Mouse (Mus musculus) midbrain, embryonic 16.5 days (tissue): ENCODE data around the gene Hace1. TPM values are rescaled to one million over a fixed set of nuclear protein-coding genes. Genes with fewer than 3 reads are reported as not detected.
"Not testable (repeated sequence)": the region's sequence is repeated elsewhere in the genome, so short reads cannot be mapped to it uniquely, and the experiment has no call there.

ENCODE experiments used
- ATAC-seq: fragments of 200-750 bp; cut with Nextera tagmentation; 2 replicates; pipeline ENCODE4 v1.8.0; 2017; ENCODE audit warnings: moderate TSS enrichment
- H3K27ac ChIP-seq: fragments of 300-500 bp; sonication (generic); 2 replicates; pipeline ENCODE4 v1.5.1; 2014; ENCODE audit warnings: mild to moderate bottlenecking, low read length, mixed read lengths
- H3K27me3 ChIP-seq: fragments of 300-500 bp; sonication (generic); 2 replicates; pipeline ENCODE4 v1.6.1; 2014; ENCODE audit warnings: low read depth, low read length, mixed read lengths; ENCODE audit not compliant: control insufficient read depth, insufficient read depth
- H3K36me3 ChIP-seq: fragments of 300-500 bp; sonication (generic); 2 replicates; pipeline ENCODE4 v1.6.1; 2014; ENCODE audit warnings: mild to moderate bottlenecking, low read length, moderate library complexity, mixed read lengths; ENCODE audit not compliant: control insufficient read depth, insufficient read depth
- H3K4me1 ChIP-seq: fragments of 300-500 bp; sonication (generic); 2 replicates; pipeline ENCODE4 v1.6.1; 2014; ENCODE audit warnings: mild to moderate bottlenecking, low read length, mixed read lengths; ENCODE audit not compliant: control insufficient read depth, insufficient read depth
- H3K4me2 ChIP-seq: fragments of 300-500 bp; sonication (generic); 2 replicates; pipeline ENCODE4 v1.6.1; 2014; ENCODE audit warnings: mild to moderate bottlenecking, low read length, mixed read lengths
- H3K4me3 ChIP-seq: fragments of 300-500 bp; sonication (generic); 2 replicates; pipeline ENCODE4 v1.5.1; 2014; ENCODE audit warnings: low read depth, mild to moderate bottlenecking, low read length, moderate library complexity, mixed read lengths
- H3K9ac ChIP-seq: fragments of 300-500 bp; sonication (generic); 2 replicates; pipeline ENCODE4 v1.6.1; 2014; ENCODE audit warnings: low read depth, low read length, mixed read lengths
- H3K9me3 ChIP-seq: fragments of 300-500 bp; sonication (generic); replicated peaks from 2 replicates; pipeline ENCODE4 v1.6.1; 2014; ENCODE audit warnings: mild to moderate bottlenecking, low read length, mixed read lengths; ENCODE audit not compliant: control insufficient read depth, poor library complexity, severe bottlenecking
- WGBS: fragments of 180-500 bp; shearing (Covaris S2); extraction: QIAGEN DNeasy Blood & Tissue Kit; methylation state at CpG from one replicate; pipeline ENCODE4 v1.1.7; 2014; 5-methylcytosine and 5-hydroxymethylcytosine counted together
- polyA plus RNA-seq: library from polyadenylated mRNA; unstranded; fragments of >200 nt; fragmentation: Nextera tagmentation; extraction: Ambion mirVana; gene quantifications from 2 replicates; pipeline ENCODE4 v1.2.1, GENCODE M21; 2015

The Hace1 gene
- 16.7 TPM in 2 replicates for polyA plus RNA-seq

GRCm38 (mm10) chr10:45577731-45578297 lies at the start of gene Hace1:
TSS of gene Hace1 (plus strand) at chr10:45577829.
- no peaks in the 10 kb centered on the region for H3K27me3 ChIP-seq
- under 1% methylated on average over 70 of the region's 79 CpGs for WGBS

GRCm38 (mm10) chr10:45537334-45537733 lies 40.3 kb upstream of the Hace1 start:
- not testable (repeated sequence) for H3K27ac ChIP-seq, H3K9ac ChIP-seq, H3K4me1 ChIP-seq, H3K9me3 ChIP-seq, H3K27me3 ChIP-seq, H3K36me3 ChIP-seq, H3K4me3 ChIP-seq, ATAC-seq, H3K4me2 ChIP-seq
- WGBS = 96% methylated on average over 14 of the region's 16 CpGs

More at GRCm38 (mm10) chr10:45577731-45578297, at the start of gene Hace1:
- H3K4me2 ChIP-seq = peak within 1 kb of the TSS; percentile 64
- peak; percentile 98 for ATAC-seq
- no peaks in the 10 kb centered on the region for H3K9me3 ChIP-seq
- no peaks in the 10 kb centered on the region for H3K36me3 ChIP-seq
- H3K4me3 ChIP-seq = peak within 1 kb of the TSS; percentile 81
- peaks cover 3% of the 10 kb centered on the region; the same call in 1 of the 2 replicates for H3K4me1 ChIP-seq
- peak within 1 kb of the TSS; percentile 96 for H3K27ac ChIP-seq
- peak within 1 kb of the TSS; percentile 79 for H3K9ac ChIP-seq

GRCm38 (mm10) chr10:45542726-45543125 lies 34.9 kb upstream of the Hace1 start:
- no peak overlapping the region for H3K9ac ChIP-seq

GRCm38 (mm10) chr10:45546799-45547198 lies 30.8 kb upstream of the Hace1 start:
- no peak for ATAC-seq
- Histone ChIP-seq H3K36me3 (no peaks in the 10 kb centered on the region), H3K9ac (no peak overlapping the region), H3K4me3 (no peak overlapping the region), H3K9me3 (peaks cover 9% of the 10 kb centered on the region; the same call in 1 of the 2 replicates), H3K27me3 (no peaks in the 10 kb centered on the region), H3K4me1 (no peaks in the 10 kb centered on the region), H3K4me2 (no peak overlapping the region), H3K27ac (no peak overlapping the region)
- 35% methylated on average over 7 of the region's 7 CpGs for WGBS

More at GRCm38 (mm10) chr10:45542726-45543125, 34.9 kb upstream of the Hace1 start:
- no peak overlapping the region for H3K27ac ChIP-seq
- H3K4me2 ChIP-seq = no peak overlapping the region
- no peaks in the 10 kb centered on the region for H3K36me3 ChIP-seq
- no peaks in the 10 kb centered on the region for H3K9me3 ChIP-seq
- no peaks in the 10 kb centered on the region for H3K4me1 ChIP-seq
- H3K4me3 ChIP-seq = no peak overlapping the region
- H3K27me3 ChIP-seq = no peaks in the 10 kb centered on the region
- WGBS = 38% methylated on average over 2 of the region's 2 CpGs
- ATAC-seq = no peak

GRCm38 (mm10) chr10:45578298-45578821 lies 731 bp downstream of the Hace1 start:
- peak overlapping the region; percentile 64 for H3K4me2 ChIP-seq
- H3K9ac ChIP-seq = peak overlapping the region; percentile 79
- ATAC-seq = peak; percentile 91
- WGBS = under 1% methylated on average over 23 of the region's 23 CpGs
- no peaks in the 10 kb centered on the region for H3K9me3 ChIP-seq
- H3K4me1 ChIP-seq = peaks cover 3% of the 10 kb centered on the region; the same call in 1 of the 2 replicates
- H3K36me3 ChIP-seq = no peaks in the 10 kb centered on the region
- H3K4me3 ChIP-seq = peak overlapping the region; percentile 81
- peak overlapping the region; percentile 96 for H3K27ac ChIP-seq
- H3K27me3 ChIP-seq = no peaks in the 10 kb centered on the region

GRCm38 (mm10) chr10:45583310-45583709 lies 5.7 kb downstream of the Hace1 start:
- no peaks in the 10 kb centered on the region for H3K9me3 ChIP-seq
- ATAC-seq = no peak
- H3K4me3 ChIP-seq = no peak overlapping the region
- no peak overlapping the region for H3K9ac ChIP-seq
- no peak overlapping the region for H3K4me2 ChIP-seq
- no peaks in the 10 kb centered on the region for H3K36me3 ChIP-seq
- no peak overlapping the region for H3K27ac ChIP-seq
- no peaks in the 10 kb centered on the region for H3K27me3 ChIP-seq
- peaks cover 3% of the 10 kb centered on the region; the same call in 1 of the 2 replicates for H3K4me1 ChIP-seq
- 75% methylated on average over 1 of the region's 1 CpGs for WGBS

DNA sequence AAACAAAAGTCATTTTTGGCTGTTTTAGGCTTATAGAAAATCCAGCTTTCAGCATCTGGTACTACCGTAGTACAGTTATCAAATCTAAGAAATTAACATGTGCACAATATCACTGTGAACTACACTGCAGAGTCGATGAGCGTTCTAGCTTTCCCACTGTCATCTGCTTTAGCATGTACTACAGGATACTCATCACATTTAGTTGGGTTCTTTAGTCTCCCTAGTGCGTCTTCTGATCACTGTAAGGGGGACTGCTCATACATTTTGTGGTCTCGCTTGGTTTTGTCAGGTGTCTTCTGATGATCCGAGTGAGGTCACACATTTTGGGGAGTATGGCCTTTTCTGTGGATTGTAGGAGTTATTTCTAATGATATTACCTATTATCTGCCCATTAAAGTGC lies 6.2 kb downstream of the Hace1 start:
- no peak for ATAC-seq
- no peaks in the 10 kb centered on the region for H3K9me3 ChIP-seq
- H3K4me3 ChIP-seq = no peak overlapping the region
- WGBS = 97% methylated on average over 6 of the region's 6 CpGs
- H3K27me3 ChIP-seq = no peaks in the 10 kb centered on the region
- H3K9ac ChIP-seq = no peak overlapping the region
- H3K4me1 ChIP-seq = no peaks in the 10 kb centered on the region
- no peak overlapping the region for H3K27ac ChIP-seq
- no peaks in the 10 kb centered on the region for H3K36me3 ChIP-seq
- no peak overlapping the region for H3K4me2 ChIP-seq

DNA sequence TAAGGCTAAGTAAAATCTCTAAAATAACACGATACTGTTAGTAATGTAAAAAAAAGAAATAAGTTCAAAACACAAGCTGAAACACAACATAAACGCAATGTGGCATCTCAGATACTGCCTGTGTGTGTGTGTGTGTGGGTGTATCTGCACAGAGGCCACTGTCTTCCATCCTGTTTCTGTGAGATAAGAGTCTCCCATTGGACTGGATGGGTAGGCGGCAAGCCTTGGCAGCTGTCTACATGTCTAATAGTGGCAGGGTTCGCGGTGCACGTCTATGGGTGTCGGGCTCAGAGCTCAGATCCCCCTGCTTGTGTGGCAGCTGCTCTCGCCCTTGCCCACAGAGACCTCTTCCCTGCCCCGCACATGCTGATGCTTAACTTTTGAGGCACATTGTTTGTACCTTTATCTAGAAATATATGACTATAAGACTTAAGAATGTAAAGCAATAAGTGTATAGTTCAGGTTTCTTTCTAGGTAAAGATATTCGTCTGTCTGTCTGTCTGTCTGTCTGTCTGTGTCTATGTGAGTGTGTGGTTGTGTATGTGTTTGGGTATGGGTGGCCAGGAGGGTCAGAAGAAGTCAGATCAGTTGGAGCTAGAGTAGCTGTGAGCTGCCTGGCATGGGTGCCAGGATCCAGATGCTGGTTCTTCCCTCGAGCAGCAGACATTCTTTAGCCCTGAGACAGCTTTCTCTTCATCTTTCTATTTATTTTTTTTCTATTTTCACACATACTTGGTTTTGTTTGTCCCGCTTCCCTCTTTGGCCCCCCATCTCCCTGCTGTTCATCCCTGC lies 6.9 kb downstream of the Hace1 start:
- no peak overlapping the region for H3K4me3 ChIP-seq
- WGBS = 93% methylated on average over 12 of the region's 12 CpGs

GRCm38 (mm10) chr10:45605853-45606252 lies 28.2 kb downstream of the Hace1 start:
- Histone ChIP-seq H3K4me1 (no peaks in the 10 kb centered on the region), H3K4me2 (no peak overlapping the region), H3K4me3 (no peak overlapping the region), H3K27me3 (no peaks in the 10 kb centered on the region), H3K9me3 (no peaks in the 10 kb centered on the region), H3K27ac (no peak overlapping the region), H3K9ac (no peak overlapping the region), H3K36me3 (peaks cover 9% of the 10 kb centered on the region)
- WGBS = 77% methylated on average over 3 of the region's 3 CpGs
- ATAC-seq = no peak

More for the DNA sequence above, 6.9 kb downstream of the Hace1 start:
- no peak overlapping the region for H3K9ac ChIP-seq
- H3K27me3 ChIP-seq = no peaks in the 10 kb centered on the region
- H3K9me3 ChIP-seq = no peaks in the 10 kb centered on the region
- H3K4me1 ChIP-seq = no peaks in the 10 kb centered on the region
- H3K4me2 ChIP-seq = no peak overlapping the region
- no peaks in the 10 kb centered on the region for H3K36me3 ChIP-seq
- H3K27ac ChIP-seq = no peak overlapping the region
- ATAC-seq = no peak
